Mouse (Mus musculus): Measurements from ENCODE around the gene Spata7.

Gene Spata7

GRCm38 (mm10) chr12:98697202-98697601 lies 69.2 kb downstream of the Spata7 start:
- H3K36me3 ChIP-seq (ENCODE audit: control insufficient read depth, insufficient read depth, low read length, poor library complexity, severe bottlenecking) = no peaks in the 10 kb centered on the region
- H3K27me3 ChIP-seq (ENCODE audit: control insufficient read depth, insufficient read depth, low read length, poor library complexity, severe bottlenecking) = no peaks in the 10 kb centered on the region
- no peak for DNase-seq (ENCODE audit: low read depth, low spot score)

- no peaks in the 10 kb centered on the region for H3K27me3 ChIP-seq (ENCODE audit: control insufficient read depth, insufficient read depth, low read length, poor library complexity, severe bottlenecking)
- no peak for DNase-seq (ENCODE audit: low read depth, low spot score)
- H3K36me3 ChIP-seq (ENCODE audit: control insufficient read depth, insufficient read depth, low read length, poor library complexity, severe bottlenecking) = no peaks in the 10 kb centered on the region
Measured at GRCm38 (mm10) chr12:98701564-98701963, 73.6 kb downstream of the Spata7 start.

- DNase-seq (ENCODE audit: low read depth, low spot score) = no peak
- H3K36me3 ChIP-seq (ENCODE audit: control insufficient read depth, insufficient read depth, low read length, poor library complexity, severe bottlenecking) = 0 out of 2 replicates have a peak, but pooled peaks cover 2% of the 10 kb centered on the region
- H3K27me3 ChIP-seq (ENCODE audit: control insufficient read depth, insufficient read depth, low read length, poor library complexity, severe bottlenecking) = no peaks in the 10 kb centered on the region
Measured at GRCm38 (mm10) chr12:98703554-98703953, 75.6 kb downstream of the Spata7 start.

- DNase-seq (ENCODE audit: low read depth, low spot score) = no peak
- H3K27me3 ChIP-seq (ENCODE audit: control insufficient read depth, insufficient read depth, low read length, poor library complexity, severe bottlenecking) = no peaks in the 10 kb centered on the region
- H3K36me3 ChIP-seq (ENCODE audit: control insufficient read depth, insufficient read depth, low read length, poor library complexity, severe bottlenecking) = 0 out of 2 replicates have a peak, but pooled peaks cover 2% of the 10 kb centered on the region
Measured at GRCm38 (mm10) chr12:98703961-98704360, 76.0 kb downstream of the Spata7 start.

- no peak for DNase-seq (ENCODE audit: low read depth, low spot score)
- H3K27me3 ChIP-seq (ENCODE audit: control insufficient read depth, insufficient read depth, low read length, poor library complexity, severe bottlenecking) = no peaks in the 10 kb centered on the region
- H3K36me3 ChIP-seq (ENCODE audit: control insufficient read depth, insufficient read depth, low read length, poor library complexity, severe bottlenecking) = no peaks in the 10 kb centered on the region
Measured at GRCm38 (mm10) chr12:98712819-98713218, 84.9 kb downstream of the Spata7 start.

GRCm38 (mm10) chr12:98713621-98714103 lies 85.7 kb downstream of the Spata7 start:
- DNase-seq (ENCODE audit: low read depth, low spot score) = no peak
- Histone ChIP-seq H3K36me3 (ENCODE audit: control insufficient read depth, insufficient read depth, low read length, poor library complexity, severe bottlenecking) (no peaks in the 10 kb centered on the region), H3K27me3 (ENCODE audit: control insufficient read depth, insufficient read depth, low read length, poor library complexity, severe bottlenecking) (no peaks in the 10 kb centered on the region)

GRCm38 (mm10) chr12:98714757-98715156 lies 86.8 kb downstream of the Spata7 start:
- DNase-seq (ENCODE audit: low read depth, low spot score) = no peak
- no peaks in the 10 kb centered on the region for H3K36me3 ChIP-seq (ENCODE audit: control insufficient read depth, insufficient read depth, low read length, poor library complexity, severe bottlenecking)
- H3K27me3 ChIP-seq (ENCODE audit: control insufficient read depth, insufficient read depth, low read length, poor library complexity, severe bottlenecking) = no peaks in the 10 kb centered on the region

- Histone ChIP-seq H3K27me3 (ENCODE audit: control insufficient read depth, insufficient read depth, low read length, poor library complexity, severe bottlenecking) (0 out of 2 replicates have a peak, but pooled peaks cover 1% of the 10 kb centered on the region), H3K36me3 (ENCODE audit: control insufficient read depth, insufficient read depth, low read length, poor library complexity, severe bottlenecking) (no peaks in the 10 kb centered on the region)
- no peak for DNase-seq (ENCODE audit: low read depth, low spot score)
Measured at GRCm38 (mm10) chr12:98716142-98716541, 88.2 kb downstream of the Spata7 start.
